Mouse (Mus musculus): ENCODE results near the gene Ap1m1.

Ap1m1 gene

DNA sequence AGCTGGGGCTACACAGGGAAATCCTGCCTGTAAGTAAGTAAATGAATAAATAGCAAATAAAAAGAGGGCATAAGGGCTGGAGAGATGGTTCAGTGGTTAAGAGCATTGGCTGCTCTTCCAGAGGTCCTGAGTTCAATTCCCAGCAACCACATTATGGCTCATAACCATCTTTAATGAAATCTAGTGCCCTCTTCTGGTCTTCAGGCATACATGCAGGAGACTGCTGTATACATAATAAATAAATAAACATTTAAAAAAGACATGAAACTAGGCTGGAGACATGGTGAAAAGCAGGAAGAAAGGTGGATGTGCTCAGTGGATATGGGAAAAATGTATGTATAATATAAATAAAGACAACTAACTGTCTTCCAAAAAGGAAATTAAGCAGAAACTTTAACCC, 53.5 kb downstream of the Ap1m1 start:
- DNase-seq (ENCODE audit: low read depth, low spot score), result no peak

GRCm38 (mm10) chr8:72295125-72295524, 55.3 kb downstream of the Ap1m1 start:
- DNase-seq (ENCODE audit: low read depth, low spot score), result no peak

DNA sequence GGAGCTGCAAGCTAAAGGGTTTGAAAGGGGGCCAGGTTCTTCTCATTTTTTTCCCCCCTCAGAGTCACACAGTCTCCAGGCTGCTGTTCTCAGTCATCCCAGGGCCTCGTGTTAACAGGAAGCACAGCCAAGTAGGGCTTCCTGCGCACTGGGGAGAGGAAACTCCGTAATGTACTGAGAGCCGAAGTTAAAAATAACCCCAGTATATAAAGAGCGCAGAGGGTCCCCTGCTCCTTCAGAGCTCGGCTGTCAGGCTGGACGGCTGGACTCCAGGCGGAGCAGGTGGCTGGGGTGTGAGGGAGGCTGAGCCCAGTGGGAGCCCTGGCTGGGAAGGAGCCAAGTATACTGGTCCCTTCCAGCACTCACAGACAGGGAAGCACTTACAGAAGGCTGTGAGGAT, 55.9 kb downstream of the Ap1m1 start:
- DNase-seq (ENCODE audit: low read depth, low spot score), result peak; percentile 24

- DNase-seq (ENCODE audit: low read depth, low spot score), result no peak
Measured at GRCm38 (mm10) chr8:72296561-72296960, 56.7 kb downstream of the Ap1m1 start.

DNA sequence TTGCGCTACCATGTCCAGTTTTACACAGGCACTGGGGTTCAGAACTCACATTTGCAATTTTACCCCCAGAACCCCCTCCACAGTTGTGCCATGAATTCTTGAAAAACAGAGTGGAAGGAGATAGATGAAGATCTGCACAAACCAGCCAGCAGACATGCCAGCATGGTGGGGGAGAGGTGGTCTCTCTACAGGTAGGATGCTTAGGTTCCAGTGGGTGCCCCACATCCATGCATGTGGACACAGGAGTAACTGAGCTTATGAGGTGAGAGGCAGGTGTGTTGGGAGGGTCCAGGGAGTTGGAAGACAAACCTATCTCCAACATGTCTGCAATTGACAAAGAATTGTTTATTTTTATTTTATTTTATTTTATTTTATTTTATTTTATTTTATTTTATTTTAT, 59.1 kb downstream of the Ap1m1 start:
- no peak for DNase-seq (ENCODE audit: low read depth, low spot score)

GRCm38 (mm10) chr8:72300654-72301400, 61.0 kb downstream of the Ap1m1 start:
- no peak for DNase-seq (ENCODE audit: low read depth, low spot score)

DNA sequence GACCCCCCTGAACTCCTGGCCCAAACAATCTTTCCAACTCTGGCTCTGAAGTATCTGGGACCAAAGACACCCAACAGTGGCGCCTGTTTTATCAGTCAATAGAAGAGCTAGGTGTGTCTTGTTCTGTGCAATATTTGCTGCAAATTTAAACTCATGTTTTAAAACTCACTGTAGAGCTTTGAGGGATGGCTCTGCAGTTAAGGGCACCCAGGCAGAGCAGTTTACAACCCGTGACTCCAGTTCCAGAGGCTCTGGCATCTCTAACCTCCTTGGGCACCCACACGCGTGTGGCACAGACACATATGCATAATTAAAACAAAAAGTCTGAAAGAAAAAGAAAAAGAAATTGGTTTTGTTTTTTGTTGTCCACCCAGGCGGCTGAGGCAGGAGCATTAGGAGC, 61.7 kb downstream of the Ap1m1 start:
- DNase-seq (ENCODE audit: low read depth, low spot score), result no peak

DNA sequence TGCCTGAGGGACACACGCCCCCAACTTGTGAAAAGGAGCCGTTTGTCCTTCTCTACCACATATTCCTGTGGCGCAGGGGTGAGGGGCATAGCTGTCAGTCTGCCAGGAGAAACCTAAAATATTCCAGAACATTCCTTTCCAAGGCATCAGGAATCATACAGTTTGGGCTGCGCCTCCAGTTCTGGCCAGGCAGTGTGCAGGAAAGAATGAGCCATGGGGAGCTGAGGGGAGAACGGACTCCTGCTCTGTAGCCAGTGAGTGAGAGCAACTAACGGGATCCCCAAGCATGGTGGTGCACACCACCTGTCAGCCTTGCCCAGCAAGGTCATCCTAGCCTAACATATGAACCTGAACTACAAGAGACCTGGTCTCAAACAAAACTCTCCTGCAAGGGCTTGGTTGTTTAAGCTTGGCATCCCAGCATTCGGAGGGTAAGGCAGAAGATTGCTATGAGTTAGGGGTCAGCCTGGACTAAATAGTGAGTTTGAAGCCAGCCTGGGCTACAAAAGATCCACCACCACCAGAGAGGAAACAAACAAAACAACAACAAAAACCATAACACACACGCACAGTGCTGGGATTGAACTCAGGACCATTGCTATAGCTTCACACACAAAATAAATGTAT, 63.3 kb downstream of the Ap1m1 start:
- DNase-seq (ENCODE audit: low read depth, low spot score), result no peak

DNA sequence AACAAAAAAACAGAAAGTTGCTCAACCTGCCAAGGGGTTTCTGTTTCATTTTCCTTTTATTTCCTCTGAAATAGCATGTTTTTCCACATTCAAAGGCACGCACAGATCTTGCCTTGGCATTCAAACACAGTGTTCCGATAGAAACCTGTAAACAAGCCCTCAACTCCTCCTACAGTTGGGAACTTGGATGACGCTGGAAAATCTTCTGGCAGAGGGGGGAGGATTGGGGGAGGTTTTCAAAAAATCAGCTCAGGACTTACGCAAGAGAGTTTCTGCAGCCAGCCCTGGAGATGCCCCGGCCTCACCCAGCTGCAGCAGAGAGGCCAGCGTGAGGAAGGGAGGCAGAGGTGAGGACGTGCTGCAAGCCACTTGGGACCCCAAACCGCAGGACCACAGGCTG, 63.8 kb downstream of the Ap1m1 start:
- DNase-seq (ENCODE audit: low read depth, low spot score), result no peak

GRCm38 (mm10) chr8:72305210-72305905, 65.5 kb downstream of the Ap1m1 start, which contains the start of gene Gm10282:
Gene Gm10282 (minus strand): TSS chr8:72305260.
- DNase-seq (ENCODE audit: low read depth, low spot score), result no peak

DNA sequence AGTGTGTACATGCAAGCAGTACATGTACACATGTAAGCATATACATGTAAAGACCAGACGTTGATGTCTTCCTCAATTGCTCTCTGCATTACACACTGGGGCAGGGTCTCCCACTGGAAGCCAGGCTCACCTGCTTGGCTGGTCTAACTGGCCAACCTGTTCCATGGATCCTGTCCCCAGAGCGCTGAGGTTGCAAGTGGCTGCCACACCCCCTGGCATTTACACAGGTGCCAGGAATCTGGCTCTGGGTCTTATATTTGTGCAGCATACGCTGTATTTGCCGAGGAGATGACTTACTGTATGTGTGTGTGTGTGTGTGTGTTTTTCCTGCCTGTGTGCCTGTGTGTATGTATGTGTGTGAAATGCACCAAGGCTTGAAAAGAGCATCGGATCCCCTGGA, 67.1 kb downstream of the Ap1m1 start:
- DNase-seq (ENCODE audit: low read depth, low spot score), result no peak

Measured in brain, embryonic 18.5 days (tissue).